Mouse (Mus musculus) neural tube, embryonic 13.5 days (tissue): Measurements from ENCODE around the gene Gm20388. TPM values are rescaled to one million over a fixed set of nuclear protein-coding genes. Genes with fewer than 3 reads are reported as not detected.
A peak's percentile ranks its signal among the peaks of the same experiment; 100 is the strongest.

Source experiments
- ATAC-seq: fragments of 200-750 bp; cut with Nextera tagmentation; 2 replicates; pipeline ENCODE4 v1.8.0; 2017; ENCODE audit warnings: low read depth, mild to moderate bottlenecking, moderate TSS enrichment, moderate library complexity
- H3K27ac ChIP-seq: fragments of 300-500 bp; sonication (generic); replicated peaks from 2 replicates; pipeline ENCODE4 v1.5.1; 2015; ENCODE audit warnings: moderate library complexity, mild to moderate bottlenecking, inconsistent platforms
- H3K27me3 ChIP-seq: fragments of 300-500 bp; sonication (generic); 2 replicates; pipeline ENCODE4 v1.6.1; 2015; ENCODE audit warnings: mild to moderate bottlenecking, inconsistent platforms
- H3K36me3 ChIP-seq: fragments of 300-500 bp; sonication (generic); 2 replicates; pipeline ENCODE4 v1.6.1; 2015; ENCODE audit warnings: mild to moderate bottlenecking, inconsistent platforms
- H3K4me1 ChIP-seq: fragments of 300-500 bp; sonication (generic); replicated peaks from 2 replicates; pipeline ENCODE4 v1.6.1; 2015; ENCODE audit warnings: inconsistent platforms
- H3K4me2 ChIP-seq: fragments of 300-500 bp; sonication (generic); 2 replicates; pipeline ENCODE4 v1.6.1; 2015; ENCODE audit warnings: inconsistent platforms, mild to moderate bottlenecking, moderate library complexity
- H3K4me3 ChIP-seq: fragments of 300-500 bp; sonication (generic); 2 replicates; pipeline ENCODE4 v1.5.1; 2015; ENCODE audit warnings: mild to moderate bottlenecking, inconsistent platforms
- H3K9ac ChIP-seq: fragments of 300-500 bp; sonication (generic); 2 replicates; pipeline ENCODE4 v1.6.1; 2015; ENCODE audit warnings: moderate library complexity, mild to moderate bottlenecking, inconsistent platforms
- H3K9me3 ChIP-seq: fragments of 300-500 bp; sonication (generic); 2 replicates; pipeline ENCODE4 v1.6.1; 2016; ENCODE audit warnings: inconsistent platforms
- WGBS: fragments of 180-500 bp; shearing (Covaris S2); methylation state at CpG from one replicate; pipeline ENCODE4 v1.1.7; 2015; 5-methylcytosine and 5-hydroxymethylcytosine counted together
- polyA plus RNA-seq: library from polyadenylated mRNA; unstranded; fragments of >200 nt; fragmentation: Nextera tagmentation; extraction: Ambion mirVana; gene quantifications from 2 replicates; pipeline ENCODE4 v1.2.1, GENCODE M21; 2015

Gm20388 gene
- polyA plus RNA-seq, 1 experiment from 2014 or later: 0.27 TPM

GRCm38 (mm10) chr8:121119635-121120455 lies 1209.2 kb downstream of the Gm20388 start:
- Histone ChIP-seq H3K4me1 (peaks cover 23% of the 10 kb centered on the region), H3K36me3 (no peaks in the 10 kb centered on the region), H3K9me3 (no peaks in the 10 kb centered on the region), H3K27ac (no peak overlapping the region), H3K27me3 (peaks cover 100% of the 10 kb centered on the region), H3K4me2 (peak overlapping the region; percentile 36), H3K9ac (peak overlapping the region; percentile 56), H3K4me3 (peak overlapping the region; percentile 41)
- WGBS: 3% methylated on average over 12 of the region's 12 CpGs
- no peak for ATAC-seq

DNA sequence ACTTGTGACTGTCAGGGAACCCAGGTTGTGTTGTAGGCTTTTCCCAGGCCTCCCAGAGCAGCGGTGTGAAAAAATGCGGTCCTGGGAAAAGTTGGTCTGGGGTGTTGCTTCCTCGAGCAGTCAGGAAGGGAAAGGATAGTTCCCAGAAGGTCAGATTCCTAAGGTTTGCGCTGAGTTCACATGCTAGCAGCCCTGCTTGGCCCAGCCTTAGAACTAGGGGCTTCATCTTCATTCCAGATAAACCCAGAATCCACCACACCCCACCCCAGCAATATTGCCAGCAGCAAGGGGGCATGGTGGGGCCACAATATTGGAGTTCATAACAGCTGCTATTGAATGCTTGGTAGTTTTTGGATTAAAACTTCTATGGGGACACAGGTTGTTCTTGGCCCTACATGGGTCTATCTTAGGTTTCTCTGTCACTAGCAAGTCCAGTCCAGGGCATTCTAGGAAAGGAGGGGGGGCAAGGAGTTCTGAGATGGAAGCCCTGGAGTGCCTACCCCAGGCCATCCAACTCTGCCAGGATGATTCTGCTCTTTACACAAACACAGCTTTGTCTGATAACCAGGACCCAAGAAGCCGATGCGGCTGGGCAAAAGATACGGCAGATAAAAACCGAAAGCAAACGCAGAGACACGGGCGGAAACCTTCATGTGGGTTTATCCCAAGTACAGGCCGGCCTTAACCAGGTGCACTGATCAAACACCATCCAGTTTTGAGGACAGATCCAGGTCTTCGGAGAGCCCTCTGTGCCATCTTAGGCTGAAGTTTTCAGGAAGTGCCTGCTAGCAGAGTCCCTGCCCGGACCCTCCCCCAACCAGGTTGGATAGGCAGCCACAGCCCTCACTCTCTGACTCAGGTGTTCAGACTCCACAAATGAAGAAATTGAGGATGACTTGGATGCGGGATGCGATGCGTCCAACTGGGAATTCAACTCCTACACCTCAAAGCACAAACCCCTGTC lies 1210.1 kb downstream of the Gm20388 start:
- Histone ChIP-seq H3K4me3 (peak overlapping the region; percentile 41), H3K27me3 (peaks cover 100% of the 10 kb centered on the region), H3K36me3 (no peaks in the 10 kb centered on the region), H3K9ac (peak overlapping the region; percentile 56), H3K9me3 (no peaks in the 10 kb centered on the region), H3K4me2 (peak overlapping the region; percentile 36), H3K27ac (no peak overlapping the region), H3K4me1 (peaks cover 29% of the 10 kb centered on the region)
- ATAC-seq: no peak
- WGBS: 5% methylated on average over 17 of the region's 17 CpGs

DNA sequence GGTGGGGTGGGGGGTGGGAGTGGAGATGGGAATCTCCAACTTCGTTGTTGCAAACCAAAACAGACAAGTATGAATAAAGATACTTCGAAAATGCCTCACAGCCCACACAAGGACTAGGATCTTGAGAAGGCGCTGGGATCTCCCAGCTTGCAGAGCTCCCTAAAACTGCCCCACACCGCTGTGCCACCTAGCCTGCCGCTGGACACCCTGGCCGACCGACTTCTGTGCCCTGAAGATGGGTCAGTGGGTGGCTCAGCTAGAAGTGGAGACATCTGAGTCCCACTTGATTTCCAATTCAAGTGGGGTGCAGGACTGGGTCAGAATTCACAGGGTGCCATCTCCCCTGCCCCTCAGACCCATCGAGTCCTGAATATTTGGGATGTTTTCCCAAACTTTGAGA lies 1211.1 kb downstream of the Gm20388 start:
- Histone ChIP-seq H3K4me3 (no peak overlapping the region), H3K27ac (no peak overlapping the region), H3K4me2 (peak overlapping the region; percentile 36), H3K36me3 (no peaks in the 10 kb centered on the region), H3K9me3 (no peaks in the 10 kb centered on the region), H3K4me1 (peaks cover 25% of the 10 kb centered on the region), H3K9ac (no peak overlapping the region), H3K27me3 (peaks cover 100% of the 10 kb centered on the region)
- no peak for ATAC-seq
- WGBS: 4% methylated on average over 8 of the region's 8 CpGs

- 9% methylated on average over 7 of the region's 7 CpGs for WGBS
- Histone ChIP-seq H3K9ac (no peak overlapping the region), H3K4me2 (peak overlapping the region; percentile 36; the same call in 1 of the 2 replicates)
Measured at GRCm38 (mm10) chr8:121122368-121122767, 1211.7 kb downstream of the Gm20388 start.

DNA sequence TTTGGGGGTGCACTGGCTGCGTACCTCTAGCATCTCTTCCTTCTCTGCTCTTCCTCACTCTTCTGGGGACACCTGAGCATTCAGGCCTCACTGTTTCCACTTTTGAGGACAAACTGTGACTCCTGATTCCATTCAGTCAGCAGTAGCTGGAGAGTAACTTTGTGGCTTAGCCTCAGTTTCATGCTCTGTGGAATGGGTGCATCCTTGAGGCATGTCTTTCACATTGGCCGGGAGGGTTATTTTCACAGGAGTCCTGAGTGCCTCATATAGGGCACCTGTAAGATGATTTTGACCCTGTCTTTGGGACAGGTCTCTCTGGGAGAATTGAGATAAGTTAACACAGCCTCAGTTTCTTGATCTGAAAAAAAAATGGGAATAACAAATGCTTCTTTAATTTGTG lies 1212.5 kb downstream of the Gm20388 start:
- WGBS: 15% methylated on average over 2 of the region's 2 CpGs
- H3K4me3 ChIP-seq: no peak overlapping the region
- peaks cover 100% of the 10 kb centered on the region for H3K27me3 ChIP-seq
- H3K4me2 ChIP-seq: no peak overlapping the region
- H3K27ac ChIP-seq: no peak overlapping the region
- no peaks in the 10 kb centered on the region for H3K9me3 ChIP-seq
- H3K36me3 ChIP-seq: no peaks in the 10 kb centered on the region
- no peak for ATAC-seq
- H3K9ac ChIP-seq: no peak overlapping the region
- peaks cover 19% of the 10 kb centered on the region for H3K4me1 ChIP-seq

More at GRCm38 (mm10) chr8:121122368-121122767, 1211.7 kb downstream of the Gm20388 start:
- Histone ChIP-seq H3K36me3 (no peaks in the 10 kb centered on the region), H3K27me3 (peaks cover 100% of the 10 kb centered on the region), H3K27ac (no peak overlapping the region), H3K4me3 (no peak overlapping the region), H3K9me3 (no peaks in the 10 kb centered on the region), H3K4me1 (peaks cover 18% of the 10 kb centered on the region)
- no peak for ATAC-seq

DNA sequence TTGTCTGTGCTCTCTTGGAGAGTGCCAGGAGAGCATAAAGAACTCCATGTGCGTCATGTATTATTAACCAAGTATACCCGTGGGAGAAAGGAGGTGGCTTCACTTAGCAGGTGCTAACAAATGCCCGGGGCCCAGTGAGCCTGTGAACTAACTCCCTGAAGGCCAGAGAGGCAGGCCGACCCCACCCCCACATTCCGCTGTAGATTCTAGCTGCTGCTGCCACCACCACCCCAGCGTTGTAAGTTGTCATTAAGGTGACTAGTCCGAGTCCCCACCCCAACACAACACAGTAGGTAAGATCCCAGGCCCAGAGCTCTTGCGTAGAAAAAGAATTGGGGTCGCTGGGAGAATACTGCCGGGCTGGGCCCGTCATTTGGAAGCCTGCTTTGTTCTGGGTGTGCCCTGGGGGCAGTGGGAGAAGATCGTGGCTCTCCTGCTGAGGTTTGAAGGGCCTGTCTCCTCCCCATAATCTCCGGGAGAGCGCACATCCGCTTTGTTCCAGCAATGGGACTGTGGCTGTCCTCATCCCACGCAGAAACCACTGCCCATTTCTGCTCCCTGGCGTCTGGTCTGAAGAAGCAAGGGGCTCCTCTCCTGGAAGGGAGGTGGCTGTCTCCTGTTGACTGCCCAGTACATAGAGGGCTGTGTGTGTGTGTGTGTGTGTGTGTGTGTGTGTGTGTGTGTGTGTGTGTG lies 1214.1 kb downstream of the Gm20388 start:
- Histone ChIP-seq H3K4me3 (no peak overlapping the region), H3K4me1 (peaks cover 30% of the 10 kb centered on the region), H3K4me2 (peak overlapping the region; percentile 48), H3K27ac (0 out of 2 replicates have a peak overlapping the region, but pooled peaks have one; percentile 23), H3K9me3 (no peaks in the 10 kb centered on the region), H3K9ac (no peak overlapping the region), H3K27me3 (peaks cover 100% of the 10 kb centered on the region), H3K36me3 (no peaks in the 10 kb centered on the region)
- WGBS: 1% methylated on average over 17 of the region's 17 CpGs
- ATAC-seq: 0 out of 2 replicates have a peak, but pooled peaks have one; percentile 22

- under 1% methylated on average over 36 of the region's 36 CpGs for WGBS
- Histone ChIP-seq H3K9me3 (no peaks in the 10 kb centered on the region), H3K27ac (peak overlapping the region; percentile 23; the same call in 1 of the 2 replicates), H3K36me3 (no peaks in the 10 kb centered on the region), H3K27me3 (peaks cover 100% of the 10 kb centered on the region), H3K4me2 (peak overlapping the region; percentile 48), H3K4me3 (peak overlapping the region; percentile 22), H3K4me1 (peaks cover 30% of the 10 kb centered on the region), H3K9ac (no peak overlapping the region)
- ATAC-seq: 0 out of 2 replicates have a peak, but pooled peaks have one; percentile 68
Measured at GRCm38 (mm10) chr8:121125311-121125876, 1214.8 kb downstream of the Gm20388 start.

DNA sequence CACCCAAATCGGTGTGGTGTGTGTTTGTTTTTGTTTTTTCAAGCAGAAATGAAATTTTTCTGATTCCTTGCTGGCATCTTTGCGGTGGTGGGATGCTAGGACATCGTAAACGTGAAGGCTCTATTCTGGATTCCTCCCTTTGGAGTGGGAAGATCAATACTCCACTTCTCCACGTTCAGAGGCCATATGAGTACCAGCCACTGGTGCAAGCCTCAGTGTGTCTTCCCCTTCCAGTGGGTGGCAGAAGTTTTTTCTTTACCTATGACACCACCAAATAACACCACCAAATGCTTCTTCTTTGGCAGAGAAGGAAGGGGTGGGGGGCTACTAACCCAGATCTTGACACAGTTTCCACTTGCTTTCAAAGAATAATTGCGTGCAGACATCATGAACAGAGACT lies 1215.5 kb downstream of the Gm20388 start:
- Histone ChIP-seq H3K4me2 (peak overlapping the region; percentile 48), H3K27ac (no peak overlapping the region), H3K27me3 (peaks cover 100% of the 10 kb centered on the region), H3K4me3 (no peak overlapping the region; the same call in 1 of the 2 replicates), H3K4me1 (peaks cover 30% of the 10 kb centered on the region), H3K9me3 (no peaks in the 10 kb centered on the region), H3K9ac (no peak overlapping the region), H3K36me3 (no peaks in the 10 kb centered on the region)
- 4% methylated on average over 6 of the region's 6 CpGs for WGBS
- no peak for ATAC-seq

- Histone ChIP-seq H3K9ac (no peak overlapping the region), H3K4me1 (peaks cover 30% of the 10 kb centered on the region), H3K36me3 (no peaks in the 10 kb centered on the region), H3K9me3 (no peaks in the 10 kb centered on the region), H3K4me3 (no peak overlapping the region), H3K4me2 (no peak overlapping the region), H3K27ac (no peak overlapping the region), H3K27me3 (peaks cover 99% of the 10 kb centered on the region)
- no peak for ATAC-seq
- 5% methylated on average over 6 of the region's 6 CpGs for WGBS
Measured at GRCm38 (mm10) chr8:121126694-121127093, 1216.1 kb downstream of the Gm20388 start.

DNA sequence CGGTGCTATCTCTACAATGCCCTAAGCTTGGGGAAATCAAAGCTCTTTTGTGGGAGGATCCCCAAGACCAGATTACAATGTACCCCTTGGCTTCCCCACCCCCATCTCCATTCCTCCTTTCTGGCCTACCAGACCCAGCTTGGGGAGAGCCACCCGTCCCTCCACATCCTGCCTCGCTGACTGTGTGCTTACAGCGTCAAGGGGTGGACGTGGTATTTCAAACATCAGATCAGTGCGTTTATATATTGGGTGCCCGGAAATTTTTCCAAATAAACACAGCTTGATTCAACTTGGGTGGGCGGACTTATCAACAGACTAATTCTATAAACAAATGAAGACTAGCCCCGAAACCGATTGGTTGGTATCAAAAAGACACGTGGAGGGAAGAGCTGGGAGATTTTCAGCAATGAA lies 1216.7 kb downstream of the Gm20388 start:
- no peak overlapping the region; the same call in 1 of the 2 replicates for H3K4me2 ChIP-seq
- H3K36me3 ChIP-seq: no peaks in the 10 kb centered on the region
- H3K4me3 ChIP-seq: no peak overlapping the region
- no peak for ATAC-seq
- peaks cover 30% of the 10 kb centered on the region for H3K4me1 ChIP-seq
- H3K9me3 ChIP-seq: no peaks in the 10 kb centered on the region
- no peak overlapping the region for H3K9ac ChIP-seq
- WGBS: 5% methylated on average over 11 of the region's 11 CpGs
- no peak overlapping the region for H3K27ac ChIP-seq
- peaks cover 99% of the 10 kb centered on the region for H3K27me3 ChIP-seq

DNA sequence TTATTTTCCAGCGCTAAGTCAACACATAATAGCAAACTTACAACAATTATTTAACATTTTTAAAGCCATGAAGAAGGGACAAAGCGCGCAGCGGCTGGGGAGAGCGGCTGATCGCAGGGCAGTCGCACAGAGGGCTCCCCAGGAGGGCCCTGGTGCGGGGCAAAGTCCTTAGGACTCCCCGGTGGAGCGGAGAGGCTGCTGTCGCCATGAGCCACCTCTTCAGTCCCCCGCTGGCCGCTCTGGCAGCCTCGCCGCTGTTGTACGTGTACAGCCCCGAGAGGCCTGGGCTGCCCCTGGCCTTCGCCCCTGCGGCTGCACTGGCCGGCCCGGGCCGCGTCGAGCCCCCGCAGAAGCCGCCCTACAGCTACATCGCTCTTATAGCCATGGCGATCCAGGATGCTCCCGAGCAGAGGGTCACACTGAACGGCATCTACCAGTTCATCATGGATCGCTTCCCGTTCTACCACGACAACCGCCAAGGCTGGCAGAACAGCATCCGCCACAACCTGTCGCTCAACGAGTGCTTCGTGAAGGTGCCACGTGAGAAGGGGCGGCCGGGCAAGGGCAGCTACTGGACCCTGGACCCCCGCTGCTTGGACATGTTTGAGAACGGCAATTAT lies 1217.2 kb downstream of the Gm20388 start, which contains the start of gene Foxl1:
Gene Foxl1 (plus strand): TSS at position 185 of the 620 bp plus-strand sequence.
- Histone ChIP-seq H3K36me3 (no peaks in the 10 kb centered on the region), H3K4me2 (peak within 1 kb of the TSS; percentile 36), H3K4me3 (peak within 1 kb of the TSS; percentile 9; the same call in 1 of the 2 replicates), H3K9me3 (no peaks in the 10 kb centered on the region), H3K9ac (0 out of 2 replicates have a peak within 1 kb of the TSS, but pooled peaks have one; percentile 31), H3K4me1 (peaks cover 30% of the 10 kb centered on the region), H3K27ac (no peak within 1 kb of the TSS), H3K27me3 (peaks cover 99% of the 10 kb centered on the region)
- under 1% methylated on average over 43 of the region's 43 CpGs for WGBS
- no peak for ATAC-seq
